Mouse (Mus musculus): Measurements from ENCODE around the gene Arx. TPM values are rescaled to one million over a fixed set of nuclear protein-coding genes. Genes with fewer than 3 reads are reported as not detected.

Arx gene
- not detected for polyA plus RNA-seq (2017; shearing (Covaris generic))

DNA sequence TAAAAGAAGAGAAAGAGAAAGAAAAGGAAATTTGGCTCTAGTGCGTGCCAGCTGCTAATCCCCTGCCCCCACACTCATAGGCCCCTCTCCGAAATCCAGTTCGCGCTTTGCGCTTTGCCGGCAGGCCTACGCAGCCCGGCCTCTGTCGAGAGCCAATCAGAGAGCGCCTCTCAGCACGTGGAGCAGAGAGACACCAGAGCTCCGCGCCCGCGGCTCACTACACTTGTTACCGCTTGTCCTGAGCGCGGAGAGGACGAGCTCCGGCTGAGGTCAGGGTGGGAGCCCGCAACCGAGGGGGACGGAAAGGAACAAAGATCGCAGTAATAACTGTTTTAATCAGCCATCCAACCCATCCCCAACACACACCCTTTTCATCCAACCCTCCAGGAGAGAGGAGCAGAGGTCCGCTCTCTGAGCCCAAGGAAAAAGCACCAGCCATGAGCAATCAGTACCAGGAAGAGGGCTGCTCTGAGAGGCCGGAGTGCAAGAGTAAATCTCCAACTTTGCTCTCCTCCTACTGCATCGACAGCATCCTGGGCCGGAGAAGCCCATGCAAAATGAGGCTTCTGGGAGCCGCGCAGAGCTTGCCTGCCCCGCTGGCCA lies at the start of gene Arx:
TSS of gene Arx (plus strand) at position 155 of the 603 bp plus-strand sequence.

Measured in naive thymus-derived CD4-positive, alpha-beta T cell, adult 5 months (primary cell).